Mouse (Mus musculus): ENCODE results near the gene Krtap2-4.

DNA sequence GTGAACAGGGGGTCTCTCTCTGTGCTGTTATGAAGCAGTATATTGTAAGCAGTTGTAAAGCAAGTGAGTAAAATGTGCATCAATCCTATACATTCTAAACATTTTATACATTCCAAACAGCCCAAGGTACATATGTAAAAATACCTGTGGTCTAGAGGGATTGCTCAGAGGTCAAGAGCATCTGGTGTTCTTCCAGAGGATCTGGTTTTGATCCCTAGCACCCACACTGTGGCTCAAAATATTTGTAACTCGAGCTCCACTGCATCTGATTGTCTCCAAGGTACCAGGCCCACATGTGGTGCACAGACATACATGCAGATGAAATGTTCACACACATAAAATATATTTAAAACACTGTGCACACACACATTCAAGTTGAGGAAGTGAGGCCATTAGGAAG is 26.3 kb upstream of the Krtap2-4 start:
- no peak for TF ChIP-seq RCOR1 (conservative IDR thresholded peaks at IDR 0.05; ENCODE audit: low read depth, low read length)
- TF ChIP-seq HCFC1 (IDR thresholded peaks at IDR 0.05; ENCODE audit: low read depth, low read length) = no peak
- no peak for TF ChIP-seq MAFK (IDR thresholded peaks at IDR 0.05; ENCODE audit: insufficient replicate concordance, low read length)
- no peak for TF ChIP-seq POLR2A (IDR thresholded peaks at IDR 0.05; ENCODE audit: low read depth, low read length)
- no peak for TF ChIP-seq E2F4 (IDR thresholded peaks at IDR 0.05; ENCODE audit: insufficient replicate concordance, low read depth, low read length)
- no peak for TF ChIP-seq CTCF (conservative IDR thresholded peaks at IDR 0.05 in 1 of 2, IDR thresholded peaks at IDR 0.05 in 1 of 2; ENCODE audit: low read depth in 2 of 2, low read length in 2 of 2)
- no peak for TF ChIP-seq EP300 (IDR thresholded peaks at IDR 0.05; ENCODE audit: low read length)
- TF ChIP-seq MAX (IDR thresholded peaks at IDR 0.05; ENCODE audit: low read length) = no peak
- TF ChIP-seq UBTF (IDR thresholded peaks at IDR 0.05; ENCODE audit: low read depth, low read length) = no peak
- no peak for TF ChIP-seq SIN3A (IDR thresholded peaks at IDR 0.05; ENCODE audit: low read length)
- no peak for TF ChIP-seq JUND (conservative IDR thresholded peaks at IDR 0.05; ENCODE audit: low read depth, low read length)
- TF ChIP-seq GABPA (IDR thresholded peaks at IDR 0.05; ENCODE audit: insufficient replicate concordance, low read depth, low read length) = no peak
- no peak for TF ChIP-seq ETS1 (conservative IDR thresholded peaks at IDR 0.05; ENCODE audit: low read depth, low read length)
